Mouse (Mus musculus) CH12.LX (cell line): ENCODE measurements at regions not wholly inside any gene's neighbourhood (a gene's known extent, or its start where the extent isn't known, plus 50 kb on each side); places are given as distances from the start of the nearest gene placed in this dataset.

Experiments used
- DNase-seq: peaks from one replicate; pipeline ENCODE4 v3.0.0-alpha.2; 2013; ENCODE audit errors: extremely low read depth
- H3K27ac ChIP-seq: 2 replicates; pipeline ENCODE4 v1.5.1; 2012; ENCODE audit warnings: low read depth, mild to moderate bottlenecking, control low read depth, moderate library complexity; ENCODE audit not compliant: insufficient read depth
- H3K27me3 ChIP-seq: replicated peaks from 2 replicates; pipeline ENCODE3; 2012; ENCODE audit warnings: inconsistent platforms
- H3K36me3 ChIP-seq, 2 experiments: replicated peaks in 1 of 2; 2 replicates each; pipeline versions ENCODE3 to v1.6.1; 2012; ENCODE audit warnings: inconsistent platforms in 1 of 2, low read length in 1 of 2, mild to moderate bottlenecking in 1 of 2, mixed read lengths in 1 of 2, moderate library complexity in 1 of 2; ENCODE audit not compliant: control insufficient read depth in 1 of 2, insufficient read depth in 1 of 2
- H3K4me1 ChIP-seq, 2 experiments: 2 replicates each; pipeline ENCODE4 v1.6.1; 2012; ENCODE audit warnings: inconsistent platforms in 1 of 2, moderate library complexity in 1 of 2; ENCODE audit not compliant: insufficient read depth in 2 of 2, control insufficient read depth in 1 of 2
- H3K4me2 ChIP-seq: 2 replicates; pipeline ENCODE4 v1.6.1; 2012; ENCODE audit warnings: low read depth, mild to moderate bottlenecking, control low read depth; ENCODE audit not compliant: poor library complexity, insufficient read depth, severe bottlenecking
- H3K4me3 ChIP-seq, 3 experiments: fragments of 150-350 bp in 1 of 3; sonication (generic) in 1 of 3; replicated peaks in 1 of 3; 2 replicates each; pipeline versions ENCODE3 to v1.5.1; 2011 to 2012; ENCODE audit warnings: low read depth in 2 of 3, low read length in 2 of 3, mild to moderate bottlenecking in 2 of 3, moderate library complexity in 2 of 3, control low read depth in 1 of 3, improper control_type of control experiment in 1 of 3, inconsistent platforms in 1 of 3, mixed read lengths in 1 of 3; ENCODE audit not compliant: poor library complexity in 1 of 3
- H3K79me2 ChIP-seq: replicated peaks from 2 replicates; pipeline ENCODE4 v1.6.1; 2012; ENCODE audit warnings: mild to moderate bottlenecking, moderate library complexity; ENCODE audit not compliant: control insufficient read depth, poor library complexity, insufficient read depth, severe bottlenecking; ENCODE audit errors: extremely low read depth
- H3K9ac ChIP-seq: 2 replicates; pipeline ENCODE4 v1.6.1; 2012; ENCODE audit warnings: low read depth, mild to moderate bottlenecking, control low read depth, moderate library complexity; ENCODE audit not compliant: insufficient read depth
- H3K9me3 ChIP-seq: replicated peaks from 2 replicates; pipeline ENCODE3; 2012; ENCODE audit warnings: low read length, inconsistent platforms, mixed read lengths
- CHD2 ChIP-seq: IDR thresholded peaks from 2 replicates; pipeline ENCODE4 v1.6.1; 2011; ENCODE audit warnings: low read length, improper control_type of control experiment
- CTCF ChIP-seq, 2 experiments: IDR thresholded peaks in 1 of 2; conservative IDR thresholded peaks in 1 of 2; 2 replicates each; pipeline ENCODE4 v1.5.1; 2011 to 2012; ENCODE audit warnings: low read depth in 2 of 2, low read length in 2 of 2, improper control_type of control experiment in 1 of 2, inconsistent platforms in 1 of 2, mild to moderate bottlenecking in 1 of 2, moderate library complexity in 1 of 2
- IRF4 ChIP-seq: IDR thresholded peaks from 2 replicates; pipeline ENCODE4 v1.6.1; 2014; ENCODE audit warnings: low read depth, mild to moderate bottlenecking, inconsistent platforms, low read length, improper control_type of control experiment
- JUN ChIP-seq: IDR thresholded peaks from 2 replicates; pipeline ENCODE4 v1.6.1; 2011; ENCODE audit warnings: low read depth, mild to moderate bottlenecking, low read length, improper control_type of control experiment, moderate library complexity; ENCODE audit not compliant: insufficient read depth
- JUND ChIP-seq: conservative IDR thresholded peaks from 2 replicates; pipeline ENCODE4 v1.6.1; 2011; ENCODE audit warnings: low read depth, low read length, improper control_type of control experiment
- MAFK ChIP-seq: IDR thresholded peaks from 2 replicates; pipeline ENCODE4 v1.6.1; 2011; ENCODE audit warnings: low read length, improper control_type of control experiment; ENCODE audit not compliant: insufficient replicate concordance
- MAX ChIP-seq: IDR thresholded peaks from 2 replicates; pipeline ENCODE4 v1.6.1; 2011; ENCODE audit warnings: low read length, improper control_type of control experiment
- MAZ ChIP-seq: IDR thresholded peaks from 2 replicates; pipeline ENCODE4 v1.6.1; 2012; ENCODE audit warnings: low read depth, mild to moderate bottlenecking, inconsistent platforms, low read length, improper control_type of control experiment, moderate library complexity
- MEF2A ChIP-seq: IDR thresholded peaks from 2 replicates; pipeline ENCODE4 v1.6.1; 2014; ENCODE audit warnings: low read depth, mild to moderate bottlenecking, inconsistent platforms, low read length, improper control_type of control experiment, borderline replicate concordance
- MXI1 ChIP-seq: IDR thresholded peaks from 2 replicates; pipeline ENCODE4 v1.6.1; 2011; ENCODE audit warnings: mild to moderate bottlenecking, low read depth, low read length, improper control_type of control experiment
- MYC ChIP-seq: IDR thresholded peaks from 2 replicates; pipeline ENCODE4 v1.6.1; 2011; ENCODE audit warnings: low read depth, mild to moderate bottlenecking, improper control_type of control experiment, low read length
- NELFE ChIP-seq: IDR thresholded peaks from 2 replicates; pipeline ENCODE4 v1.6.1; 2011; ENCODE audit warnings: low read depth, low read length, improper control_type of control experiment
- NRF1 ChIP-seq: IDR thresholded peaks from 2 replicates; pipeline ENCODE4 v1.6.1; 2014; ENCODE audit warnings: low read depth, mild to moderate bottlenecking, inconsistent platforms, low read length, improper control_type of control experiment, moderate library complexity
- PAX5 ChIP-seq: IDR thresholded peaks from 2 replicates; pipeline ENCODE4 v1.6.1; 2012; ENCODE audit warnings: low read length, inconsistent platforms, mixed read lengths
- RCOR1 ChIP-seq: conservative IDR thresholded peaks from 2 replicates; pipeline ENCODE4 v1.6.1; 2012; ENCODE audit warnings: low read depth, mild to moderate bottlenecking, inconsistent platforms, low read length, improper control_type of control experiment
- SIN3A ChIP-seq: IDR thresholded peaks from 2 replicates; pipeline ENCODE4 v1.6.1; 2012; ENCODE audit warnings: low read length, improper control_type of control experiment, inconsistent platforms
- SMC3 ChIP-seq: IDR thresholded peaks from 2 replicates; pipeline ENCODE4 v1.6.1; 2011; ENCODE audit warnings: low read depth, low read length, improper control_type of control experiment
- TCF12 ChIP-seq: IDR thresholded peaks from 2 replicates; pipeline ENCODE4 v1.6.1; 2014; ENCODE audit warnings: low read depth, mild to moderate bottlenecking, inconsistent platforms, low read length, improper control_type of control experiment
- USF1 ChIP-seq: IDR thresholded peaks from 2 replicates; pipeline ENCODE4 v1.6.1; 2014; ENCODE audit warnings: low read depth, mild to moderate bottlenecking, inconsistent platforms, low read length, improper control_type of control experiment
- USF2 ChIP-seq: conservative IDR thresholded peaks from 2 replicates; pipeline ENCODE4 v1.6.1; 2011; ENCODE audit warnings: low read depth, low read length, improper control_type of control experiment
- dilution Hi-C: fragments of 300-500 bp; cut with MboI; formaldehyde crosslinking; loops from 2 replicates; pipeline ENCODE4 v1.14.3; 2020; ENCODE audit warnings: low sequenced_read_pairs; ENCODE audit not compliant: extremely low pct_unique_long_range_greater_than_20kb, extremely low pct_ligation_motif_present
- in situ Hi-C: fragments of 300-500 bp; cut with MboI; formaldehyde crosslinking; loops from 3 replicates; pipeline ENCODE4 v1.14.3; 2019; ENCODE audit warnings: low sequenced_read_pairs, low pct_ligation_motif_present, low pct_unique_long_range_greater_than_20kb, mixed read lengths

DNA sequence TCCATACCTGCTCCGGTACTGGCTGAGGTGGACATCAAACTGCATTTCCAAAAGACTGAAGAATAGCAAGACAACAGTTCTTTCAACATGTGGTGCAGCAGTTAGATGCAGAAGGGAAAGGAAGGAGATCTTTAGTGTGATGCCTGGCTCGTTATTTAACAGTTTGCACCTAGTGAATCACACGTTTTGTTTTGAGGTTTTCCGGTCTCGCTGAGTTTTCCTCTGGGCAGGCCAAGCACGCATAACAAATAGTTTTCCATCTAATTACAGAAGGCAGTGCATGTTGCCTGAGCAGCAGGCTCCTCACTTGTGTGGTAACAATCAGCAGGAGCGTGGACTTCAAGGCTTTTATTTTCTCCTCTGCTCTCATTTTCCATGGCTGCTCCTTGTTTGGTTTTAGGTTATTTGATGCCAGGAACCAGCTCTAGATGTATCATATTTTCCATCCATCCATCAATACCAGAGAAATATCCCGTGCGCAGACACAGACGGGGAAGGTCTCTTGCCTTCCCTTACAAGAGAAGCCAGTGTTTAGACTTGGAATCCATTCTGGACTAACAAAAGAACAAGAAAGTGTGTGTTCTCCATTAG, 199.6 kb upstream of the Ccdc122 start:
- TF ChIP-seq USF2 (no peak), SIN3A (no peak), MXI1 (no peak), NRF1 (no peak), MAX (no peak), CHD2 (no peak)
- Histone ChIP-seq H3K4me1 (peaks cover 0 to 7% of the 10 kb centered on the region in 2 experiments; a peak in 1 of 4 replicates), H3K79me2 (no peaks in the 10 kb centered on the region), H3K9me3 (no peaks in the 10 kb centered on the region), H3K4me2 (no peak overlapping the region), H3K4me3 (no peak overlapping the region), H3K27me3 (no peaks in the 10 kb centered on the region), H3K27ac (no peak overlapping the region), H3K36me3 (no peaks in the 10 kb centered on the region), H3K9ac (no peak overlapping the region)
- in situ Hi-C loops: no loop called here
- DNase-seq: no peak
- dilution Hi-C loops: no loop called here

DNA sequence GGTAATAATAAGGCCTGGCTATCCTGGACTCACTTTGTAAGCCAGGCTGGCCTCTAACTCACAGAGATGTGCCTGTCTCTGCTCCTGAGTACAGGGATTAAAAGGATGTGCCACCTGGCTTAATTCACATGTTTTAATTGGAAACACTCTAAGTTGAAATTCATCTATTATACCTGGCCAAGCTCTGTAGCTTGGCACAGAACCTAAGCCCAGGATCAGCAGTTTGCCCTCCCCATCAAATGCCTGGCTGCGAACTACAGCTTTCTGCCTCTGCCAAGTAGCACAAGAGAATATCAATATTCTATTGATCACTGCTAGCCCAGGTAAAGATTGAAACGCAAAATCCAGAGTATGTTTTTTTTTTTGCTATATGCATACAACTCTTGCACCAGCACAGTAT, 200.3 kb upstream of the Ccdc122 start:
- dilution Hi-C loops: no loop called here
- no peaks in the 10 kb centered on the region for H3K36me3 ChIP-seq
- H3K27me3 ChIP-seq: no peaks in the 10 kb centered on the region
- H3K4me2 ChIP-seq: no peak overlapping the region
- in situ Hi-C loops: no loop called here
- H3K9ac ChIP-seq: no peak overlapping the region
- no peaks in the 10 kb centered on the region for H3K9me3 ChIP-seq
- no peaks in the 10 kb centered on the region for H3K79me2 ChIP-seq
- DNase-seq: no peak
- peaks cover 0 to 7% of the 10 kb centered on the region in 2 experiments; a peak in 1 of 4 replicates for H3K4me1 ChIP-seq
- no peak overlapping the region for H3K4me3 ChIP-seq
- no peak for TF ChIP-seq MAZ
- no peak for TF ChIP-seq MAFK
- no peak for TF ChIP-seq SMC3
- no peak for TF ChIP-seq MYC
- TF ChIP-seq JUND: no peak
- TF ChIP-seq NELFE: no peak
- no peak for TF ChIP-seq USF1
- no peak for TF ChIP-seq MEF2A
- no peak for TF ChIP-seq TCF12
- no peak for TF ChIP-seq RCOR1
- TF ChIP-seq IRF4: no peak
- no peak for TF ChIP-seq SIN3A
- no peak for TF ChIP-seq PAX5
- TF ChIP-seq CTCF (conservative IDR thresholded peaks at IDR 0.05 in 1 of 2, IDR thresholded peaks at IDR 0.05 in 1 of 2; ENCODE audit: low read depth in 2 of 2, low read length in 2 of 2): no peak
- no peak for TF ChIP-seq JUN
- H3K27ac ChIP-seq: no peak overlapping the region
